Mouse (Mus musculus): ENCODE results near the gene Mob4.

GRCm38 (mm10) chr1:55089498-55090064, 41.5 kb upstream of the Mob4 start:
- no peak for TF ChIP-seq POLR2A (IDR thresholded peaks at IDR 0.05; ENCODE audit: insufficient read length, low read depth)
- TF ChIP-seq POLR2AphosphoS2 (IDR thresholded peaks at IDR 0.05; ENCODE audit: insufficient read length, low read depth), result no peak
- TF ChIP-seq MAX (IDR thresholded peaks at IDR 0.05; ENCODE audit: low read depth), result no peak
- TF ChIP-seq TCF12 (IDR thresholded peaks at IDR 0.05; ENCODE audit: insufficient read depth, poor library complexity, severe bottlenecking), result no peak
- no peak for TF ChIP-seq USF1 (IDR thresholded peaks at IDR 0.05; ENCODE audit: low read depth)
- TF ChIP-seq MYOD1 (IDR thresholded peaks at IDR 0.05; ENCODE audit: control insufficient read depth in 1 of 3, insufficient read length in 2 of 3, low read depth in 2 of 3), result no peak
- no peak for TF ChIP-seq MYOG (IDR thresholded peaks at IDR 0.05; ENCODE audit: control insufficient read depth in 1 of 3, insufficient read depth in 1 of 3, insufficient read length in 2 of 3, low read depth in 2 of 3)
- TF ChIP-seq REST (IDR thresholded peaks at IDR 0.05; ENCODE audit: insufficient read depth, insufficient read length), result no peak

Measured in myocyte (in vitro differentiated cells).